Comparison of ENCODE assay signal across 23 mouse cellular contexts in genomic region chr1:155126716-155127115, GRCm38 (mm10). TPM values are rescaled to one million over a fixed set of nuclear protein-coding genes. Genes with fewer than 3 reads are reported as not detected.
DNase-seq lines count a peak whose midpoint lies in the region; ATAC-seq and TF ChIP-seq lines count a peak whose summit lies in the region.
"Had no signal": no experiment of that assay in that cellular context is flagged by ENCODE, and none has a peak within 500 bp of the region (broad histone marks: within the 10 kb centered on the region; RNA-seq: fewer than 3 reads in every experiment).

No protein-coding gene starts in this region.

- H3K4me2 ChIP-seq in limb, embryonic 14.5 days (replicated peaks; ENCODE audit: low read depth, low read length, severe bottlenecking): no peak overlapping the region
- no peak overlapping the region for H3K4me2 ChIP-seq in midbrain, embryonic 13.5 days (replicated peaks)
- H3K4me2 ChIP-seq: forebrain, embryonic 13.5 days; hindbrain, embryonic 15.5 days; limb, embryonic 12.5 days; liver, embryonic 11.5 days; lung, embryonic 15.5 days had no signal

- TF ChIP-seq POLR2A in limb, embryonic 14.5 days (IDR thresholded peaks at IDR 0.05; ENCODE audit: borderline replicate concordance, extremely low read depth, insufficient read depth, insufficient read length): no peak

- H3K9me3 ChIP-seq in limb, embryonic 14.5 days (ENCODE audit: control insufficient read depth, low read length): no peaks in the 10 kb centered on the region
- H3K9me3 ChIP-seq in limb, embryonic 10.5 days (replicated peaks): no peaks in the 10 kb centered on the region
- H3K9me3 ChIP-seq in midbrain, embryonic 13.5 days: no peaks in the 10 kb centered on the region
- H3K9me3 ChIP-seq: forebrain, embryonic 13.5 days; G1E; hindbrain, embryonic 10.5 days; hindbrain, embryonic 15.5 days; limb, embryonic 12.5 days; lung, embryonic 15.5 days; midbrain, embryonic 10.5 days had no signal

- H3K27ac ChIP-seq in limb, embryonic 14.5 days (replicated peaks; ENCODE audit: low read depth, low read length): 0 out of 2 replicates have a peak overlapping the region, but pooled peaks have one; percentile 13
- no peak overlapping the region for H3K27ac ChIP-seq in limb, embryonic 10.5 days
- no peak overlapping the region for H3K27ac ChIP-seq in midbrain, embryonic 13.5 days
- H3K27ac ChIP-seq: forebrain, embryonic 13.5 days; hindbrain, embryonic 10.5 days; hindbrain, embryonic 15.5 days; limb, embryonic 12.5 days; lung, embryonic 15.5 days; midbrain, embryonic 10.5 days had no signal

- H3K4me1 ChIP-seq in limb, embryonic 14.5 days (ENCODE audit: control insufficient read depth, insufficient read depth, low read length): no peaks in the 10 kb centered on the region; the same call in 1 of the 2 replicates
- peaks cover 3% of the 10 kb centered on the region; the same call in 1 of the 2 replicates for H3K4me1 ChIP-seq in limb, embryonic 10.5 days
- no peaks in the 10 kb centered on the region for H3K4me1 ChIP-seq in midbrain, embryonic 13.5 days (replicated peaks)
- H3K4me1 ChIP-seq: midbrain, embryonic 10.5 days had no signal

- ATAC-seq in limb, embryonic 14.5 days (ENCODE audit: low FRiP score, low read depth): no peak
- ATAC-seq in midbrain, embryonic 13.5 days: no peak
- ATAC-seq: forebrain, embryonic 13.5 days; inflammation-experienced regulatory T-cells, adult 6 months; midbrain, embryonic 16.5 days had no signal

- no peak overlapping the region for H3K4me3 ChIP-seq in limb, embryonic 14.5 days (replicated peaks; ENCODE audit: low read length)
- H3K4me3 ChIP-seq in limb, embryonic 10.5 days: no peak overlapping the region
- no peak overlapping the region for H3K4me3 ChIP-seq in midbrain, embryonic 13.5 days (replicated peaks)
- H3K4me3 ChIP-seq: forebrain, embryonic 13.5 days; hindbrain, embryonic 10.5 days; hindbrain, embryonic 15.5 days; limb, embryonic 12.5 days; lung, embryonic 15.5 days; midbrain, embryonic 10.5 days had no signal

- 75% methylated on average over 5 of the region's 5 CpGs for WGBS in limb, embryonic 14.5 days
- WGBS in limb, embryonic 10.5 days: 91% methylated on average over 5 of the region's 5 CpGs
- WGBS in midbrain, embryonic 13.5 days: 90% methylated on average over 5 of the region's 5 CpGs

- peak; percentile 24 to 35 for DNase-seq in cerebellum, postnatal 10 days
- DNase-seq in cerebellum, adult 8-10 months: no peak
- DNase-seq in limb, embryonic 14.5 days (ENCODE audit: low spot score): no peak
- no peak for DNase-seq in limb, embryonic 10.5 days (ENCODE audit: low spot score)
- DNase-seq in Muller cell, postnatal 12 days (ENCODE audit: inconsistent ontology term): peak; percentile 25
- peak; percentile 74 for DNase-seq in skeletal muscle tissue, adult 2 months (ENCODE audit: low read depth, low spot score)
- DNase-seq: cerebellum, adult 11-12 months; heart, postnatal 14 days; kidney, adult 11 months; kidney, postnatal 14 days; layer of hippocampus, adult 9-11 months; right cerebral cortex, postnatal 4 days had no signal

- no peaks in the 10 kb centered on the region; the same call in 1 of the 2 replicates for H3K36me3 ChIP-seq in limb, embryonic 14.5 days (ENCODE audit: control insufficient read depth, insufficient read depth, low read length)
- no peaks in the 10 kb centered on the region for H3K36me3 ChIP-seq in limb, embryonic 10.5 days
- no peaks in the 10 kb centered on the region for H3K36me3 ChIP-seq in midbrain, embryonic 13.5 days
- H3K36me3 ChIP-seq: G1E; hindbrain, embryonic 10.5 days; hindbrain, embryonic 15.5 days; limb, embryonic 12.5 days; midbrain, embryonic 10.5 days had no signal

- no peaks in the 10 kb centered on the region for H3K27me3 ChIP-seq in limb, embryonic 14.5 days (ENCODE audit: control insufficient read depth, insufficient read depth, low read length)
- H3K27me3 ChIP-seq in limb, embryonic 10.5 days (ENCODE audit: low read depth, poor library complexity, severe bottlenecking): no peaks in the 10 kb centered on the region
- H3K27me3 ChIP-seq in midbrain, embryonic 13.5 days: no peaks in the 10 kb centered on the region
- H3K27me3 ChIP-seq: forebrain, embryonic 13.5 days; hindbrain, embryonic 15.5 days; limb, embryonic 12.5 days; lung, embryonic 15.5 days had no signal

- no peak overlapping the region for H3K9ac ChIP-seq in limb, embryonic 14.5 days (ENCODE audit: low read depth, low read length, severe bottlenecking)
- H3K9ac ChIP-seq in midbrain, embryonic 13.5 days (replicated peaks): no peak overlapping the region
- H3K9ac ChIP-seq: forebrain, embryonic 13.5 days; hindbrain, embryonic 15.5 days; limb, embryonic 12.5 days; lung, embryonic 15.5 days had no signal

RNA-seq across cellular contexts. Expression of gene Mr1, which starts 19.9 kb away (rescaled TPM):
- 6.9 and 8.2 TPM in 2 replicates for polyA plus RNA-seq in limb, embryonic 14.5 days (2012; rRNA removed)
- 10.5 TPM in 2 replicates for polyA plus RNA-seq in limb, embryonic 14.5 days (2014; fragmentation: Nextera tagmentation; extraction: Ambion mirVana)
- 0.62 and 1.5 TPM in 2 replicates for polyA plus RNA-seq in limb, embryonic 10.5 days (2016; fragmentation: Nextera tagmentation; extraction: Ambion mirVana)
- polyA plus RNA-seq in midbrain, embryonic 13.5 days (2015; fragmentation: Nextera tagmentation; extraction: Ambion mirVana): 0.64 and 0.79 TPM in 2 replicates

RNA-seq across cellular contexts. Expression of gene Ier5, which starts 27.3 kb away (rescaled TPM):
- 25.1 and 25.3 TPM in 2 replicates for polyA plus RNA-seq in limb, embryonic 14.5 days (2012; rRNA removed)
- polyA plus RNA-seq in limb, embryonic 14.5 days (2014; fragmentation: Nextera tagmentation; extraction: Ambion mirVana): 13.6 and 16.2 TPM in 2 replicates
- 4.5 and 6.9 TPM in 2 replicates for polyA plus RNA-seq in limb, embryonic 10.5 days (2016; fragmentation: Nextera tagmentation; extraction: Ambion mirVana)
- polyA plus RNA-seq in midbrain, embryonic 13.5 days (2015; fragmentation: Nextera tagmentation; extraction: Ambion mirVana): 5.9 and 9.4 TPM in 2 replicates

RNA-seq across cellular contexts. Expression of gene Stx6, which starts 31.8 kb away (rescaled TPM):
- polyA plus RNA-seq in limb, embryonic 14.5 days (2012; rRNA removed): 80.1 and 85.2 TPM in 2 replicates
- 89.9 and 111 TPM in 2 replicates for polyA plus RNA-seq in limb, embryonic 14.5 days (2014; fragmentation: Nextera tagmentation; extraction: Ambion mirVana)
- 83.1 and 95.4 TPM in 2 replicates for polyA plus RNA-seq in limb, embryonic 10.5 days (2016; fragmentation: Nextera tagmentation; extraction: Ambion mirVana)
- 117 and 128 TPM in 2 replicates for polyA plus RNA-seq in midbrain, embryonic 13.5 days (2015; fragmentation: Nextera tagmentation; extraction: Ambion mirVana)

Comparison
In these comparisons a context has a peak if more than half of its experiments do, and no peak if none do; other contexts are left out.
1. DNase-seq: peak in cerebellum, postnatal 10 days (2 of 2), Muller cell, postnatal 12 days (single experiment) and skeletal muscle tissue, adult 2 months (single experiment); none in cerebellum, adult 8-10 months (single experiment), limb, embryonic 14.5 days (single experiment) and limb, embryonic 10.5 days (single experiment).